Mouse (Mus musculus) liver, embryonic 13.5 days (tissue): ENCODE measurements around the gene Ctrl. TPM values are rescaled to one million over a fixed set of nuclear protein-coding genes. Genes with fewer than 3 reads are reported as not detected.
A peak's percentile ranks its signal among the peaks of the same experiment; 100 is the strongest.

ENCODE experiments used
- ATAC-seq: fragments of 200-750 bp; cut with Nextera tagmentation; 2 replicates; pipeline ENCODE4 v1.8.0; 2017; ENCODE audit warnings: low read depth, mild to moderate bottlenecking, moderate number of reproducible peaks, moderate library complexity
- DNase-seq: peaks from one replicate; pipeline ENCODE4 v3.0.0; 2022
- H3K27ac ChIP-seq: fragments of 300-500 bp; sonication (generic); 2 replicates; pipeline ENCODE4 v1.5.1; 2015; ENCODE audit warnings: moderate library complexity, mild to moderate bottlenecking, inconsistent platforms
- H3K27me3 ChIP-seq: fragments of 300-500 bp; sonication (generic); 2 replicates; pipeline ENCODE4 v1.6.1; 2015; ENCODE audit warnings: mild to moderate bottlenecking, inconsistent platforms
- H3K36me3 ChIP-seq: fragments of 300-500 bp; sonication (generic); 2 replicates; pipeline ENCODE4 v1.6.1; 2015; ENCODE audit warnings: mild to moderate bottlenecking, inconsistent platforms
- H3K4me1 ChIP-seq: fragments of 300-500 bp; sonication (generic); replicated peaks from 2 replicates; pipeline ENCODE4 v1.6.1; 2015; ENCODE audit warnings: inconsistent platforms
- H3K4me2 ChIP-seq: fragments of 300-500 bp; sonication (generic); 2 replicates; pipeline ENCODE4 v1.6.1; 2015; ENCODE audit warnings: inconsistent platforms, mild to moderate bottlenecking, moderate library complexity
- H3K4me3 ChIP-seq: fragments of 300-500 bp; sonication (generic); replicated peaks from 2 replicates; pipeline ENCODE4 v1.5.1; 2015; ENCODE audit warnings: mild to moderate bottlenecking, inconsistent platforms
- H3K9ac ChIP-seq: fragments of 300-500 bp; sonication (generic); 2 replicates; pipeline ENCODE4 v1.6.1; 2015; ENCODE audit warnings: mild to moderate bottlenecking, inconsistent platforms
- H3K9me3 ChIP-seq: fragments of 300-500 bp; sonication (generic); replicated peaks from 2 replicates; pipeline ENCODE4 v1.6.1; 2016; ENCODE audit warnings: inconsistent platforms
- WGBS: fragments of 180-500 bp; shearing (Covaris S2); methylation state at CpG from one replicate; pipeline ENCODE4 v1.1.7; 2015; ENCODE audit not compliant: insufficient replicate concordance; 5-methylcytosine and 5-hydroxymethylcytosine counted together
- microRNA-seq: library from miRNA; unstranded; fragments of <30 nt; microRNA quantifications from one replicate; pipeline ENCODE4, GENCODE M21; 2016
- polyA plus RNA-seq: library from polyadenylated mRNA; unstranded; fragments of >200 nt; fragmentation: Nextera tagmentation; extraction: Ambion mirVana; gene quantifications from 2 replicates; pipeline ENCODE4 v1.2.1, GENCODE M21; 2015

Ctrl gene
- polyA plus RNA-seq, 1 experiment from 2014 or later: 0.60 TPM

DNA sequence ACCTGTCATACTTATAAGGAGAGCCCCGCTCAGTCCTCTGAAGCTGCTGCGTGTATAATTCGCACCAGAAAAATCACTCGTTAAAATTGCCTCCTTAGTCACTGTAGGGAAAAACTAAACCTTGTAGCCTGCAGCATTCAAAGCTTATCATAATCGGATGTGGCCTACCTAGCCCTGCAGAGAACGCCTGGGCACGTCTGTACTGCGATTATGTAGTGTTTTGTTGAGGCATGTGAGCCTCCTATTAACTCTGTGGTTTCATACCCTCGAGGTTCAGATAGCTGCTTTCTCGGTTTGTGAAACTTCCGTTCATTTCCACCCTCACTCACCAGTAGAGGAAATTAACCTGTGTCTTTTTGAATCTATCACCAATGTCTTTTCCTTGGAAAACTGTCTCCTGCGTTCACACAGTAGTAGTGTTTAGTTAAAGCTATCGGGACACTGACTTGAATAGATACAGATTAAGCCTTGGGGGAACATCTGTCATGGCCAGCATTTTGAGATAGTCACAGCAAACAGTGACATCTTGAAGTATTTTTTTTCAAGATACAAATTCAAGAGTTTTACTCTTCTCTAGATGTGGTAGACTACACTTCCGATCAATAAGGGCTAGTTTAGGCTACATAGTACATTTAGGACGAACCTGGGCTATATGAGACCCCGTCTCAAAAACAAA lies 32.6 kb downstream of the Ctrl start:
- H3K9ac ChIP-seq: peak overlapping the region; percentile 99
- no peaks in the 10 kb centered on the region for H3K36me3 ChIP-seq
- peaks cover 26% of the 10 kb centered on the region for H3K4me1 ChIP-seq
- peak; percentile 64 for ATAC-seq
- no peaks in the 10 kb centered on the region for H3K27me3 ChIP-seq
- 13% methylated on average over 16 of the region's 16 CpGs for WGBS
- H3K4me2 ChIP-seq: peak overlapping the region; percentile 90
- peak overlapping the region; percentile 98 for H3K4me3 ChIP-seq
- peak; percentile 48 for DNase-seq
- no peaks in the 10 kb centered on the region for H3K9me3 ChIP-seq
- H3K27ac ChIP-seq: peak overlapping the region; percentile 94

DNA sequence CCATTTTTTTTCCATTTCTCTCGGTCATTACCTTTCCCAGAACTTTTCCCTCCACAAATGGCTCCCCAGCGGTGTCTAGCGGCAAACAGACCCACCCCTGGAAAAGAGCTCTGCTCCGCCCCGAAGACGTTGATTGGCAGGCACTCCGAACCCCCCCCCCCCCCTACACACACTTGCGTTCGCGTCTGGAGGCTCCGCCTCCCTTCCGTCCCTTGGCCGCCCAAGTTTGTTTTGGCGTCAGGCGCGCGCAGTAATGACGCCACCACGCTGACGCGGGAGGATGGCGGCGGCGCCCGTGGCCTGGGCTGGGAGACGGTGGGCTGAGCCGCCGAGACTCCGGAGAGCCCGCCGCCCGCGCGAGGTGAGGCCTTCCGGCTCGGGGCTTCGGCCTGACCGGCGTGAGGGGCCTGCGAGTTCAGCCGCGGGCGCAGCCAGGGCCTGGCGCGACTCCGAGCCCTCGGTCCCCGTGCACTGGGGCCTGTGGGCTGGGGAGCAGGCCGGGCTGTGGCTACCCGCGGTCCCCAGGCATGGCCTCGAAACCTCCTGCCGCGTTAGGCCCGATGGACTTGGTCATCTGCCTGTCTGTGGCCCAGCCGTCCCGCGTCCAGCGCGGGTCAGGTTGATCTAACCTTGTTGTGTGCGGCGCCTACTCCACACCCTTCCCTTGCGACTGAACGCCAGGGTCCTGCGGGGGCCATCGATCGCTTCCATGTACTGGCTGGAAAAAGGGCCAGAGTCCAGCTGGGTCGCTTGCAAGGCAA lies 33.3 kb downstream of the Ctrl start, which contains the start of gene Pskh1:
Gene Pskh1, plus strand, starts transcription at position 262 of the 761 bp plus-strand sequence.
- DNase-seq (peak; percentile 86), ATAC-seq (peak; percentile 91)
- Histone ChIP-seq H3K36me3 (no peaks in the 10 kb centered on the region), H3K9ac (peak within 1 kb of the TSS; percentile 99), H3K9me3 (no peaks in the 10 kb centered on the region), H3K4me3 (peak within 1 kb of the TSS; percentile 98), H3K27ac (peak within 1 kb of the TSS; percentile 94), H3K4me1 (peaks cover 26% of the 10 kb centered on the region), H3K4me2 (peak within 1 kb of the TSS; percentile 90), H3K27me3 (no peaks in the 10 kb centered on the region)
- WGBS: under 1% methylated on average over 68 of the region's 68 CpGs

GRCm38 (mm10) chr8:105897801-105898480 lies 35.7 kb downstream of the Ctrl start:
- DNase-seq: no peak

DNA sequence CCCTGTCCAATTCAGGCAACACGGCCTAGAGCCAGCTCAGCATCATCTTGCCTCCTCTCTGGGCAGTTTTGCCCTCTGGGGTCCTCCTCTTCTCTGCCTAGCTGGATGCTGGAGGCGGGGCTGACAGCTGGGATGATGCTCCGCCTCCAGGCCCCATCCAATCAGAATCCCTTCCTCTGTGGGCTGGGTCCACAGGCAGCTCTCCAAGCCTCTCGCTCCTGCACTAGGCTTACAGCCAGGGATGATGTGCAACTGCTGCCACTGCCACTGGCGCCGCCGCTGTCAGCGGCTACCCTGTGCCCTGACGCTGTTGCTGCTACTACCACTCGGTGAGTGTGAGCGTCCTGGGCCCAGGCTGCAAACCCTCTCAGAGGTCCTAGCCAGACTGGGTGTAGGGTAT lies 40.3 kb downstream of the Ctrl start, which contains the start of gene Nrn1l:
Gene Nrn1l, plus strand, starts transcription at position 229 of the 400 bp plus-strand sequence.
- peaks cover 8% of the 10 kb centered on the region for H3K4me1 ChIP-seq
- H3K4me2 ChIP-seq: no peak within 1 kb of the TSS
- DNase-seq: peak; percentile 43
- ATAC-seq: peak; percentile 73
- no peaks in the 10 kb centered on the region for H3K27me3 ChIP-seq
- no peak within 1 kb of the TSS for H3K9ac ChIP-seq
- H3K9me3 ChIP-seq: no peaks in the 10 kb centered on the region
- WGBS: 40% methylated on average over 11 of the region's 11 CpGs
- H3K4me3 ChIP-seq: no peak within 1 kb of the TSS
- peaks cover 58% of the 10 kb centered on the region for H3K36me3 ChIP-seq
- no peak within 1 kb of the TSS for H3K27ac ChIP-seq

More at GRCm38 (mm10) chr8:105897801-105898480, 35.7 kb downstream of the Ctrl start:
- H3K4me2 ChIP-seq: no peak overlapping the region
- H3K9me3 ChIP-seq: no peaks in the 10 kb centered on the region
- no peak overlapping the region for H3K4me3 ChIP-seq
- no peaks in the 10 kb centered on the region for H3K27me3 ChIP-seq
- H3K4me1 ChIP-seq: peaks cover 30% of the 10 kb centered on the region
- peaks cover 12% of the 10 kb centered on the region; the same call in 1 of the 2 replicates for H3K36me3 ChIP-seq
- H3K27ac ChIP-seq: no peak overlapping the region
- WGBS: 74% methylated on average over 9 of the region's 9 CpGs
- no peak overlapping the region for H3K9ac ChIP-seq
- no peak for ATAC-seq

DNA sequence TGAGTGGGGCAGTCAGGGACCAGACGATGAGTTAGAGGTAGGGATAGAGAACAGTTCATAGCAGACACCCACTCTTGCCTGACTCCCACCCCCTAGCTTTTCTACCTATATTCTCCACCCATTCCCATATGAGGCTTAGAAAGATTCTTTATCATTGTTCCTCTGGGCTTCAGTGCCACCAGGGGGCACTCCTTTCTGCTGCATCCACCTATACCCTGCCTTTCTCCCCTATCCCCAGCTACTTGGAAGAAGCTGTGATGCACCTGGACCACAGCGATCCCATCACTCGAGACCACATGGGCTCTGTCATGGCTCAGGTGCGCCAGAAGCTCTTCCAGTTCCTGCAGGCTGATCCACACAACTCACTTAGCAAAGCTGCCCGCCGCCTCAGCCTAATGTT lies 41.2 kb downstream of the Ctrl start:
- Histone ChIP-seq H3K27me3 (no peaks in the 10 kb centered on the region), H3K4me3 (no peak overlapping the region), H3K36me3 (peaks cover 67% of the 10 kb centered on the region), H3K9ac (no peak overlapping the region), H3K4me2 (no peak overlapping the region), H3K4me1 (peaks cover 8% of the 10 kb centered on the region), H3K9me3 (no peaks in the 10 kb centered on the region), H3K27ac (no peak overlapping the region)
- DNase-seq (no peak), ATAC-seq (no peak)
- WGBS: 87% methylated on average over 6 of the region's 6 CpGs

GRCm38 (mm10) chr8:105890870-105891269 lies 42.8 kb downstream of the Ctrl start:
- no peak overlapping the region for H3K4me2 ChIP-seq
- no peaks in the 10 kb centered on the region for H3K9me3 ChIP-seq
- no peak for ATAC-seq
- no peak overlapping the region for H3K27ac ChIP-seq
- no peak overlapping the region for H3K9ac ChIP-seq
- no peaks in the 10 kb centered on the region for H3K27me3 ChIP-seq
- no peak for DNase-seq
- H3K4me3 ChIP-seq: no peak overlapping the region
- H3K36me3 ChIP-seq: peaks cover 83% of the 10 kb centered on the region
- WGBS: 84% methylated on average over 6 of the region's 6 CpGs
- H3K4me1 ChIP-seq: peaks cover 8% of the 10 kb centered on the region

DNA sequence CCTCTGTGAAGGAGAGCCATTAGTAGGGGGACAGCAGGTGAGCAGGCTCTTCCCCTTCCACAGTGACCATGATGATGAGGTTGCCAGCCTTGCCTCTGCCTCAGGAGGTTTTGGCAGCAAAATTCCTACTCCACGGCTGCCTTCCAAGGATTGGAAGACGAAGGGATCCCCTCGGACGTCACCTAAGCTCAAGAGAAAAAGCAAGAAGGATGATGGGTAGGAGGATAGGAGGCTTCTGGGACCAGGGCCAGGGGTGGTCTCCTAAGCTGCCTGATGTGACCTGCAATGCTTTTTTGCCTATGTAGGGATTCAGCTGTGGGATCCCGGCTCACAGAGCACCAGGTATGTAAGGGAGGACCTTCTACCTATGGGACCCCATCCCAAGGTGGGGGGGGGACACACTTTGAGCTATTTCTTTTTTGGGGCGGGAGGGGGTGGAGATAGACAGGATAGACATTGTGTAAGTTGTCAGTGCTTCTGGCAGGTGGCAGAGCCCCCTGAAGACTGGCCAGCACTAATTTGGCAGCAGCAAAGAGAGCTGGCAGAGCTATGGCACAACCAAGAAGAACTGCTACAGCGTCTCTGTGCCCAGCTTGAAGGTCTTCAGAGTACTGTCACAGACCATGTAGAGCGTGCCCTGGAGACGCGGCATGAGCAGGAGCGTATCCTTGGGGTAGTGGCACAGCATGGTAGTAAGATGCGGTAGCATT lies 43.8 kb downstream of the Ctrl start:
- Histone ChIP-seq H3K36me3 (peaks cover 92% of the 10 kb centered on the region), H3K4me2 (no peak overlapping the region), H3K4me1 (peaks cover 8% of the 10 kb centered on the region), H3K4me3 (no peak overlapping the region), H3K9me3 (no peaks in the 10 kb centered on the region), H3K27ac (no peak overlapping the region), H3K27me3 (no peaks in the 10 kb centered on the region), H3K9ac (no peak overlapping the region)
- no peak for ATAC-seq
- 83% methylated on average over 12 of the region's 12 CpGs for WGBS
- no peak for DNase-seq

Small RNA genes lying within 50 kb of the gene (microRNA-seq; reads per million reads assigned to microRNA genes)
- not detected for gene Mir7074

Other genes starting within 250 kb of the Ctrl start
- 0.29 and 0.32 TPM in 2 replicates for gene Carmil2, start 247.6 kb downstream of the Ctrl start, polyA plus RNA-seq
- 24.4 and 26.8 TPM in 2 replicates for gene Acd, start 232.8 kb downstream of the Ctrl start, polyA plus RNA-seq
- gene Pard6a, start 232.7 kb downstream of the Ctrl start, polyA plus RNA-seq: 8.5 and 8.6 TPM in 2 replicates
- not detected in 2 replicates for gene 4933405L10Rik, start 226.2 kb downstream of the Ctrl start, polyA plus RNA-seq
- 8.6 and 8.8 TPM in 2 replicates for gene Enkd1, start 225.7 kb downstream of the Ctrl start, polyA plus RNA-seq
- gene Gfod2, start 175.2 kb downstream of the Ctrl start, polyA plus RNA-seq: 2.6 and 3.1 TPM in 2 replicates
- 36.1 and 36.2 TPM in 2 replicates for gene Ranbp10, start 106.5 kb downstream of the Ctrl start, polyA plus RNA-seq
- gene Tsnaxip1, start 106.1 kb downstream of the Ctrl start, polyA plus RNA-seq: 0.06 and 0.08 TPM in 2 replicates
- 21.5 and 22.3 TPM in 2 replicates for gene Cenpt, start 80.6 kb downstream of the Ctrl start, polyA plus RNA-seq
- gene Thap11, start 78.7 kb downstream of the Ctrl start, polyA plus RNA-seq: 38.2 and 40.7 TPM in 2 replicates
- 152 and 192 TPM in 2 replicates for gene Nutf2, start 73.3 kb downstream of the Ctrl start, polyA plus RNA-seq
- gene Edc4, start 53.0 kb downstream of the Ctrl start, polyA plus RNA-seq: 17.3 and 18.5 TPM in 2 replicates
- not detected in 2 replicates for gene Nrn1l, start 40.3 kb downstream of the Ctrl start, polyA plus RNA-seq
- 9.6 and 10.0 TPM in 2 replicates for gene Pskh1, start 33.4 kb downstream of the Ctrl start, polyA plus RNA-seq
- 68.9 and 81.6 TPM in 2 replicates for gene Psmb10, start 4.6 kb upstream of the Ctrl start, polyA plus RNA-seq
- 31.2 and 33.1 TPM in 2 replicates for gene Lcat, start 9.5 kb upstream of the Ctrl start, polyA plus RNA-seq
- 12.6 and 13.1 TPM in 2 replicates for gene Slc12a4, start 32.2 kb upstream of the Ctrl start, polyA plus RNA-seq
- gene Dpep3, start 45.6 kb upstream of the Ctrl start, polyA plus RNA-seq: not detected in 2 replicates
- gene Dus2, start 57.5 kb upstream of the Ctrl start, polyA plus RNA-seq: 13.3 and 14.4 TPM in 2 replicates
- not detected in 2 replicates for gene Dpep2nb, start 72.1 kb upstream of the Ctrl start, polyA plus RNA-seq
- 12.9 and 13.2 TPM in 2 replicates for gene Ddx28, start 78.0 kb upstream of the Ctrl start, polyA plus RNA-seq
- 3.3 and 3.8 TPM in 2 replicates for gene Nfatc3, start 125.0 kb upstream of the Ctrl start, polyA plus RNA-seq
- gene Esrp2, start 203.1 kb upstream of the Ctrl start, polyA plus RNA-seq: 6.2 and 7.7 TPM in 2 replicates
- 6.9 and 8.3 TPM in 2 replicates for gene Pla2g15, start 216.5 kb upstream of the Ctrl start, polyA plus RNA-seq
- 10.5 and 14.0 TPM in 2 replicates for gene Slc7a6, start 235.0 kb upstream of the Ctrl start, polyA plus RNA-seq